Mouse (Mus musculus) spleen, adult 2 months (tissue): ENCODE results near the gene Hsf4. TPM values are rescaled to one million over a fixed set of nuclear protein-coding genes. Genes with fewer than 3 reads are reported as not detected.
A peak's percentile ranks its signal among the peaks of the same experiment; 100 is the strongest.

ENCODE experiments used
- DNase-seq, 2 experiments: peaks; one replicate each; pipeline versions ENCODE4 v3.0.0 to v3.0.0-alpha.2; 2012 to 2021; ENCODE audit warnings: low spot score in 2 of 2, low read depth in 1 of 2
- H3K27ac ChIP-seq: fragments of 200-500 bp; 2 replicates; pipeline ENCODE4 v1.5.1; 2012; ENCODE audit warnings: low read length, inconsistent platforms; ENCODE audit not compliant: insufficient read depth
- H3K27me3 ChIP-seq: fragments of 200-500 bp; 2 replicates; pipeline ENCODE4 v1.6.1; 2012; ENCODE audit warnings: mild to moderate bottlenecking, moderate library complexity, low read length, inconsistent platforms; ENCODE audit not compliant: control insufficient read depth, insufficient read depth
- H3K36me3 ChIP-seq: fragments of 200-500 bp; 2 replicates; pipeline ENCODE4 v1.6.1; 2012; ENCODE audit warnings: mild to moderate bottlenecking, low read length, inconsistent platforms; ENCODE audit not compliant: control insufficient read depth, insufficient read depth
- H3K4me1 ChIP-seq: fragments of 200-500 bp; 2 replicates; pipeline ENCODE4 v1.6.1; 2011; ENCODE audit warnings: inconsistent platforms; ENCODE audit not compliant: control insufficient read depth, insufficient read depth, insufficient read length
- H3K4me3 ChIP-seq: fragments of 200-500 bp; 2 replicates; pipeline ENCODE4 v1.5.1; 2011; ENCODE audit warnings: mild to moderate bottlenecking, inconsistent platforms; ENCODE audit not compliant: insufficient read depth, insufficient read length; ENCODE audit errors: extremely low read depth
- CTCF ChIP-seq: fragments of 200-500 bp; IDR thresholded peaks from 2 replicates; pipeline ENCODE4 v1.5.1; 2011; ENCODE audit warnings: mild to moderate bottlenecking, inconsistent platforms; ENCODE audit not compliant: insufficient read depth, insufficient read length, insufficient replicate concordance; ENCODE audit errors: extremely low read depth
- POLR2A ChIP-seq: fragments of 200-500 bp; IDR thresholded peaks from 2 replicates; pipeline ENCODE4 v1.6.1; 2011; ENCODE audit warnings: low read depth, low read length, inconsistent platforms
- WGBS: fragments of 180-500 bp; shearing (Covaris S2); methylation state at CpG from one replicate; pipeline ENCODE4 v1.1.7; 2018; 5-methylcytosine and 5-hydroxymethylcytosine counted together
- polyA plus RNA-seq: library from polyadenylated mRNA; depleted of rRNA; stranded (reverse); fragments of >200 nt; gene quantifications from 2 replicates; pipeline ENCODE4 v1.2.3, GENCODE M21; 2012

The Hsf4 gene
- polyA plus RNA-seq, 1 experiment: 2.7 TPM

- Histone ChIP-seq H3K36me3 (no peaks in the 10 kb centered on the region), H3K27me3 (peaks cover 16% of the 10 kb centered on the region), H3K4me3 (peak overlapping the region; percentile 41; the same call in 1 of the 2 replicates), H3K27ac (no peak overlapping the region), H3K4me1 (peaks cover 14% of the 10 kb centered on the region)
- no peak for TF ChIP-seq CTCF
- TF ChIP-seq POLR2A: no peak
- DNase-seq: no peak
- 7% methylated on average over 30 of the region's 30 CpGs for WGBS
Observed at GRCm38 (mm10) chr8:105276292-105277120, 6.9 kb downstream of the Hsf4 start.

- DNase-seq: peak in 1 of 2 experiments; percentile 33
- Histone ChIP-seq H3K27me3 (peaks cover 15% of the 10 kb centered on the region), H3K36me3 (no peaks in the 10 kb centered on the region), H3K4me3 (peak overlapping the region; percentile 12; the same call in 1 of the 2 replicates), H3K4me1 (peaks cover 14% of the 10 kb centered on the region), H3K27ac (no peak overlapping the region)
- TF ChIP-seq POLR2A (no peak), CTCF (no peak; the same call in 1 of the 2 replicates)
- WGBS: 5% methylated on average over 28 of the region's 28 CpGs
Observed at GRCm38 (mm10) chr8:105278911-105279334, 9.3 kb downstream of the Hsf4 start.

GRCm38 (mm10) chr8:105280567-105280966, 11.0 kb downstream of the Hsf4 start:
- H3K4me1 ChIP-seq: peaks cover 14% of the 10 kb centered on the region
- H3K27ac ChIP-seq: no peak overlapping the region
- H3K36me3 ChIP-seq: no peaks in the 10 kb centered on the region
- TF ChIP-seq POLR2A (no peak), CTCF (no peak)
- no peak overlapping the region for H3K4me3 ChIP-seq
- peaks cover 12% of the 10 kb centered on the region for H3K27me3 ChIP-seq
- WGBS: 43% methylated on average over 3 of the region's 3 CpGs
- no peak for DNase-seq

- DNase-seq: no peak
- no peak overlapping the region for H3K4me3 ChIP-seq
- no peaks in the 10 kb centered on the region for H3K36me3 ChIP-seq
- no peak overlapping the region for H3K27ac ChIP-seq
- 0 out of 2 replicates have a peak, but pooled peaks cover 2% of the 10 kb centered on the region for H3K27me3 ChIP-seq
- peaks cover 7% of the 10 kb centered on the region for H3K4me1 ChIP-seq
- 93% methylated on average over 12 of the region's 12 CpGs for WGBS
- TF ChIP-seq POLR2A: no peak
- no peak for TF ChIP-seq CTCF
Observed at GRCm38 (mm10) chr8:105281821-105282220, 12.2 kb downstream of the Hsf4 start.

- DNase-seq: no peak
- TF ChIP-seq CTCF (no peak), POLR2A (no peak)
- WGBS: 81% methylated on average over 4 of the region's 4 CpGs
- Histone ChIP-seq H3K4me3 (no peak overlapping the region), H3K4me1 (peaks cover 7% of the 10 kb centered on the region), H3K27me3 (no peaks in the 10 kb centered on the region), H3K27ac (no peak overlapping the region), H3K36me3 (no peaks in the 10 kb centered on the region)
Observed at GRCm38 (mm10) chr8:105282239-105282638, 12.6 kb downstream of the Hsf4 start.

GRCm38 (mm10) chr8:105283074-105283473, 13.5 kb downstream of the Hsf4 start:
- no peak overlapping the region for H3K27ac ChIP-seq
- H3K36me3 ChIP-seq: no peaks in the 10 kb centered on the region
- DNase-seq: peak in 1 of 2 experiments; percentile 41
- no peak overlapping the region for H3K4me3 ChIP-seq
- WGBS: 61% methylated on average over 23 of the region's 23 CpGs
- no peaks in the 10 kb centered on the region for H3K27me3 ChIP-seq
- no peak for TF ChIP-seq POLR2A
- TF ChIP-seq CTCF: peak; percentile 73; the same call in 1 of the 2 replicates
- peaks cover 7% of the 10 kb centered on the region for H3K4me1 ChIP-seq

- no peak overlapping the region for H3K27ac ChIP-seq
- peaks cover 9% of the 10 kb centered on the region for H3K4me1 ChIP-seq
- no peak for TF ChIP-seq POLR2A
- no peak for TF ChIP-seq CTCF
- 86% methylated on average over 12 of the region's 12 CpGs for WGBS
- no peaks in the 10 kb centered on the region for H3K36me3 ChIP-seq
- H3K4me3 ChIP-seq: no peak overlapping the region
- no peak for DNase-seq
- H3K27me3 ChIP-seq: no peaks in the 10 kb centered on the region
Observed at GRCm38 (mm10) chr8:105285514-105285913, 15.9 kb downstream of the Hsf4 start.
